7 mouse cellular contexts compared by ENCODE assay signal in the genomic region with DNA sequence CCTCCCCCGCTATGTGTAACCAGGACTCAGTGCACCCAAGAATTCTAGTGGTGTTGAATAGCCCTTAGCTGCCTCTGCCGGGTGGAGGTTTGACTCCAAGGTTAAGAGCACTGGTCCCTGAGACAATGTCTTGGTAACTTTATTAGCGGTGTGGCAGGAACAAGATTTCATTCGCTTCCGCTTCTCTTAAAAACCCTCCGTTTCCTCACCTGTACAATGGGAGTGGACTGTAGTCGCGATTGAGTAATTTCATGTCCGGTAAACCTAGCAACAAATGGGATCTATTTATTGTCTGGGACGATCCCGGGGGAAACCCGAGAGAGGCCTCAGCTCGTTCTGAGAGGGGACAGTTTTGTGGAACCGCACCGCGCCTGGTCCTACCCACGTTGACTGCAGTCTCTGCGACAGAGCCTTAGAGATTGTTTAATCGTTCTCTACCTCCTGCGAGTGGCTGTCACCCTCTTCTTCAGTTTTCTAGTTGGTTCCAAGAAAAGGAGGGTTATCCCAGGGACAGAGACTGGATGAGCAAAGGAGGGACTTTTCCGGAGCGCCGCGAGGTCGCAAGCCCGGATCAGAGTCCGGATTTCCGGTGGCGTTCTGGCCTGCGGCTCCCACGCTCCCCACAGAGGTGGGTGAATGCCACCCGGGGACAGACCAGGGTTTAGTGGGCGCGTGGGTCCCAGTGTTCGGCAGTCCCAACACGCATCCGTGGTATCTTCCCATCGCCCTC. TPM values are rescaled to one million over a fixed set of nuclear protein-coding genes. Genes with fewer than 3 reads are reported as not detected.
A peak's percentile ranks its signal among the peaks of the same experiment; 100 is the strongest.
DNase-seq lines count a peak whose midpoint lies in the region; ATAC-seq lines count a peak whose summit lies in the region.

No protein-coding gene starts in this region.

- DNase-seq in R1 (ENCODE audit: low read depth, low spot score), result peak; percentile 31
- peak; percentile 52 to 62 for DNase-seq in kidney, postnatal 25 days
- DNase-seq in left cerebral cortex, adult 9 months (ENCODE audit: low spot score in 2 of 2), result no peak
- DNase-seq in right cerebral cortex, postnatal 36 days (ENCODE audit: low spot score in 2 of 2), result no peak

- peak overlapping the region; percentile 70 for H3K27ac ChIP-seq in brown adipose tissue, adult 24 weeks (replicated peaks; ENCODE audit: low read depth, low read length)
- no peak overlapping the region for H3K27ac ChIP-seq in heart, embryonic 14.5 days (replicated peaks in 1 of 2; ENCODE audit: control insufficient read depth in 1 of 2, insufficient read depth in 1 of 2, low read depth in 2 of 2, low read length in 2 of 2)
- H3K27ac ChIP-seq in midbrain, embryonic 15.5 days, result no peak overlapping the region

- peak overlapping the region; percentile 66 for H3K9ac ChIP-seq in heart, embryonic 14.5 days (ENCODE audit: low read length)
- 0 out of 2 replicates have a peak overlapping the region, but pooled peaks have one; percentile 7 for H3K9ac ChIP-seq in midbrain, embryonic 15.5 days

- peaks cover 54% of the 10 kb centered on the region for H3K27me3 ChIP-seq in heart, embryonic 14.5 days (ENCODE audit: control insufficient read depth, insufficient read depth, low read length)
- peaks cover 34% of the 10 kb centered on the region for H3K27me3 ChIP-seq in midbrain, embryonic 15.5 days (replicated peaks)

- no peaks in the 10 kb centered on the region for H3K36me3 ChIP-seq in heart, embryonic 14.5 days (ENCODE audit: control insufficient read depth, insufficient read depth, low read length)
- no peaks in the 10 kb centered on the region for H3K36me3 ChIP-seq in midbrain, embryonic 15.5 days (replicated peaks)

- H3K9me3 ChIP-seq in heart, embryonic 14.5 days (ENCODE audit: control insufficient read depth, low read length), result no peaks in the 10 kb centered on the region
- no peaks in the 10 kb centered on the region for H3K9me3 ChIP-seq in midbrain, embryonic 15.5 days

- peak overlapping the region; percentile 55 for H3K4me3 ChIP-seq in brown adipose tissue, adult 24 weeks (ENCODE audit: insufficient read depth, low read depth, low read length)
- peak overlapping the region; percentile 50 to 51 for H3K4me3 ChIP-seq in heart, embryonic 14.5 days (ENCODE audit: control insufficient read depth in 1 of 2, insufficient read depth in 1 of 2, low read depth in 1 of 2, low read length in 2 of 2)
- peak overlapping the region; percentile 32 for H3K4me3 ChIP-seq in midbrain, embryonic 15.5 days

- H3K4me1 ChIP-seq in brown adipose tissue, adult 24 weeks (ENCODE audit: control insufficient read depth, insufficient read depth, insufficient read length, low read length), result peaks cover 7% of the 10 kb centered on the region
- H3K4me1 ChIP-seq in heart, embryonic 14.5 days (ENCODE audit: control insufficient read depth in 2 of 2, insufficient read depth in 2 of 2, low read length in 2 of 2), result peaks cover 16 to 26% of the 10 kb centered on the region in 2 experiments
- peaks cover 35% of the 10 kb centered on the region for H3K4me1 ChIP-seq in midbrain, embryonic 15.5 days

- WGBS in heart, embryonic 14.5 days, result 1% methylated on average over 38 of the region's 38 CpGs
- WGBS in midbrain, embryonic 15.5 days, result 2% methylated on average over 38 of the region's 38 CpGs

- H3K4me2 ChIP-seq in heart, embryonic 14.5 days (ENCODE audit: low read length), result peak overlapping the region; percentile 96
- H3K4me2 ChIP-seq in midbrain, embryonic 15.5 days, result peak overlapping the region; percentile 52

- ATAC-seq in heart, embryonic 14.5 days (ENCODE audit: insufficient number of reproducible peaks, insufficient read depth, low FRiP score, low read depth), result no peak
- no peak for ATAC-seq in midbrain, embryonic 15.5 days (replicated peaks)

RNA-seq across cellular contexts. Expression of a gene that starts 4.3 kb away (rescaled TPM):
- 35.3 and 38.8 TPM in 2 replicates for polyA plus RNA-seq in brown adipose tissue, adult 24 weeks (2012; ENCODE audit: insufficient read depth, insufficient read length, missing spikeins)
- 17.0 and 17.7 TPM in 2 replicates for polyA plus RNA-seq in heart, embryonic 14.5 days (2014; fragmentation: Nextera tagmentation; extraction: Ambion mirVana)
- 66.6 and 68.9 TPM in 2 replicates for polyA plus RNA-seq in midbrain, embryonic 15.5 days (2015; fragmentation: Nextera tagmentation; extraction: Ambion mirVana)

Comparison
In these comparisons a context has a peak if more than half of its experiments do, and no peak if none do; other contexts are left out.
1. DNase-seq: peak in R1 (single experiment) and kidney, postnatal 25 days (2 of 2); none in left cerebral cortex, adult 9 months (0 of 2) and right cerebral cortex, postnatal 36 days (0 of 2).
2. Peak in every context shown above with its lines, with median percentiles within 50 percentile points of each other: H3K4me3 ChIP-seq.